Mouse (Mus musculus) cerebellum, postnatal 36 days (tissue): ENCODE results near the gene Cdyl.
A peak's percentile ranks its signal among the peaks of the same experiment; 100 is the strongest.

ENCODE experiments used
- DNase-seq, 2 experiments: peaks; one replicate each; pipeline ENCODE4 v3.0.0; 2021 to 2022; ENCODE audit warnings: mixed read lengths in 2 of 2

The Cdyl gene

GRCm38 (mm10) chr13:35848694-35849093 is 189.1 kb downstream of the Cdyl start:
- peak; percentile 40 to 51 for DNase-seq

- DNase-seq = peak; percentile 16 to 37
These were observed 191.9 kb downstream of the Cdyl start for GRCm38 (mm10) chr13:35851581-35851980.

GRCm38 (mm10) chr13:35852851-35853575 is 193.4 kb downstream of the Cdyl start:
- DNase-seq = no peak

- no peak for DNase-seq
These were observed 197.9 kb downstream of the Cdyl start for GRCm38 (mm10) chr13:35857486-35857885.

- peak; percentile 44 to 50 for DNase-seq
These were observed 201.3 kb downstream of the Cdyl start for GRCm38 (mm10) chr13:35860916-35861315.

GRCm38 (mm10) chr13:35870659-35871058 is 211.0 kb downstream of the Cdyl start:
- no peak for DNase-seq

- DNase-seq = no peak
These were observed 211.5 kb downstream of the Cdyl start for GRCm38 (mm10) chr13:35871107-35871506.

- no peak for DNase-seq
These were observed 215.8 kb downstream of the Cdyl start for GRCm38 (mm10) chr13:35875396-35875795.

GRCm38 (mm10) chr13:35878282-35878681 is 218.6 kb downstream of the Cdyl start:
- no peak for DNase-seq

GRCm38 (mm10) chr13:35879068-35879467 is 219.4 kb downstream of the Cdyl start:
- DNase-seq = no peak

- no peak for DNase-seq
These were observed 219.9 kb downstream of the Cdyl start for GRCm38 (mm10) chr13:35879519-35879918.

GRCm38 (mm10) chr13:35880555-35881046 is 221.0 kb downstream of the Cdyl start:
- no peak for DNase-seq

GRCm38 (mm10) chr13:35886121-35886725 is 226.6 kb downstream of the Cdyl start:
- peak; percentile 24 to 27 for DNase-seq

- no peak for DNase-seq
These were observed 233.2 kb downstream of the Cdyl start for GRCm38 (mm10) chr13:35892866-35893265.

GRCm38 (mm10) chr13:35905378-35905777 is 245.7 kb downstream of the Cdyl start:
- DNase-seq = no peak

GRCm38 (mm10) chr13:35905879-35906481 is 246.3 kb downstream of the Cdyl start, which contains the start of gene Rpp40:
Gene Rpp40, minus strand, starts transcription at chr13:35906359.
- DNase-seq = peak; percentile 82 to 87

GRCm38 (mm10) chr13:35911476-35911875 is 251.8 kb downstream of the Cdyl start:
- DNase-seq = no peak
